Mouse (Mus musculus): Measurements from ENCODE around the gene Limd1. TPM values are rescaled to one million over a fixed set of nuclear protein-coding genes. Genes with fewer than 3 reads are reported as not detected.

Gene Limd1
- 32.9 and 33.1 TPM in 2 replicates for polyA plus RNA-seq (2012; ENCODE audit: low replicate concordance)

DNA sequence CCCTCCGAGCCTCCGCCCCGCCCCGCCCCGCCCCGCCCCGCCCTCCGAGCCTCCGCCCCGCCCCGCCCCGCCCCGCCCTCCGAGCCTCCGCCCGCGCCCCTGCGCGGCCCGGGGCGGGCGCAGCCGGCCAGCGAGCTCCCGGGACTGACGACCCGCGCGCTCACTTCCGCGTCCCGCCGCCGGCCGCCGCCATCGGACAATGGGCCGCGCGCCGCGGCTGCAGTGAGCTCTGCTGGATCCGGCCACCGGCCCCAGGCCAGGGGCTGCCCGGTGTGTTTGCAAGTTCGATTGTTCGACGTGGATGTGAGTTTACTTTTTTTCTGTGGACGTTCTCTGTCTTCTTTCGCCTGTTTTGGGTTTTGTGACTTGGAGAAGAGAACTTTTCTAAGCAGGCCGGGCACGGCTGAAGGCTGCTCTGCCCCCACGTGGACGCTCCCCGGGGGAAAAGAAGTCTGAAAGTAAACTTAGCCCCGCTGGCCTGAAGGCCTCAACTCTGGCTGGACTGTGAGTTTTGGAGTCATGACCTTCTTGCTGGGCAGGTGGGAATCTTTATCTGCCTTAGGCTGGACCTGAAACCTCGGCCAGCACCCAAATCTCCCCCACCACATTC lies at the start of gene Limd1:
Gene Limd1, plus strand, starts transcription at position 121 of the 610 bp plus-strand sequence.

DNA sequence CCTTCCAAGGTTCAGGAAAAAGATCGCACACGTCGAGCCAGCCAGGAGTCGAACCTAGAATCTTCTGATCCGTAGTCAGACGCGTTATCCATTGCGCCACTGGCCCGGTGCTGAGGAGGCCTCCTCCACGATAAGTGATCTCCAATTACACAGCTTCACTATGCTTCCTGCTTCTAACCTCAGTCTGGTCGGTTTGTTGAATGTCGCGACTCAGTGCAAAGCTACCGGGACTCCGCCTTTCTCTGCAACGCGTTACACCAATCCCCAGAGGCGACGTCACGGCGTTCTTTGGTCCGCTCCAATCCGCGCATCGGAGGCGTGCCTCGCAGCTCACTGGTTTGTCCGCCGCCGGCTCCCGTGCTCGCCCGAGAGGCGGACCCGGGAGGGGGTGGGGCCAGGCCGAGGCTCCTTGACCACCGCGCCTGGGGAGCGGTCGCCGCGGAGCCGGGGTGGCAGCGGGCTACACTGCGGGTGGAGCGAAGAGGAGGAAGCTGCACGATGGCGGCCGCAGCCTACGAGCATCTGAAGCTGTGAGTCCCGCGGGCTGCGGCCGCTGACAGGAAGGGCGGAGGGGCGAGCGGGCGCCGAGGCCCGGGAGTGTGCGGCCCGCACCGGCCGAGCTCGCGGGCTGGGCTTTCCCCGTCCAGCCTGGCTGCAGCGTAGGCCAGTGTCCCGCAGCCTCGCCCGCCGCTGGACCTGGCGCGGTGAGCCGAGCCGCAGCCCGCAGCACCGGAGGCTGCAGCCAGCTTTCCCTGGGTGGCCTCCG lies 51.1 kb downstream of the Limd1 start, which contains the start of gene Sacm1l:
Gene Sacm1l, plus strand, starts transcription at position 368 of the 766 bp plus-strand sequence.

Other genes starting within 250 kb of the Limd1 start
- 3.6 and 13.0 TPM in 2 replicates for gene Tmem158, start 217.9 kb upstream of the Limd1 start, polyA plus RNA-seq (2012; ENCODE audit: low replicate concordance)
- gene Lars2, start 111.8 kb upstream of the Limd1 start, polyA plus RNA-seq (2012; ENCODE audit: low replicate concordance), result 8.4 and 9.2 TPM in 2 replicates
- gene Sacm1l, start 51.1 kb downstream of the Limd1 start, polyA plus RNA-seq (2012; ENCODE audit: low replicate concordance), result 3.2 and 3.4 TPM in 2 replicates
- 0.05 TPM in 1 of 2 replicates, not detected in the other for gene Slc6a20b, start 153.9 kb downstream of the Limd1 start, polyA plus RNA-seq (2012; ENCODE audit: low replicate concordance)
- 2.6 and 4.5 TPM in 2 replicates for gene Ccr9, start 199.7 kb downstream of the Limd1 start, polyA plus RNA-seq (2012; ENCODE audit: low replicate concordance)
- 0.33 and 1.7 TPM in 2 replicates for gene Slc6a20a, start 200.2 kb downstream of the Limd1 start, polyA plus RNA-seq (2012; ENCODE audit: low replicate concordance)
- gene Lztfl1, start 239.0 kb downstream of the Limd1 start, polyA plus RNA-seq (2012; ENCODE audit: low replicate concordance), result 0.46 and 1.0 TPM in 2 replicates

Measured in hematopoietic multipotent progenitor cell, adult 10-12 weeks (in vitro differentiated cells).